Mouse (Mus musculus) small intestine, adult 2 months (tissue): ENCODE measurements around the gene Slc39a1.

Experiments
- CTCF ChIP-seq: fragments of 200-500 bp; IDR thresholded peaks from 2 replicates; pipeline ENCODE4 v1.5.1; 2012; ENCODE audit warnings: low read depth, mild to moderate bottlenecking, control low read depth, inconsistent platforms, low read length, moderate library complexity, mixed read lengths; ENCODE audit not compliant: insufficient replicate concordance, insufficient read length; ENCODE audit errors: extremely low read depth
- POLR2A ChIP-seq: fragments of 200-500 bp; IDR thresholded peaks from 2 replicates; pipeline ENCODE4 v1.6.1; 2012; ENCODE audit warnings: low read depth, mild to moderate bottlenecking, control low read depth, inconsistent platforms, low read length, moderate library complexity

DNA sequence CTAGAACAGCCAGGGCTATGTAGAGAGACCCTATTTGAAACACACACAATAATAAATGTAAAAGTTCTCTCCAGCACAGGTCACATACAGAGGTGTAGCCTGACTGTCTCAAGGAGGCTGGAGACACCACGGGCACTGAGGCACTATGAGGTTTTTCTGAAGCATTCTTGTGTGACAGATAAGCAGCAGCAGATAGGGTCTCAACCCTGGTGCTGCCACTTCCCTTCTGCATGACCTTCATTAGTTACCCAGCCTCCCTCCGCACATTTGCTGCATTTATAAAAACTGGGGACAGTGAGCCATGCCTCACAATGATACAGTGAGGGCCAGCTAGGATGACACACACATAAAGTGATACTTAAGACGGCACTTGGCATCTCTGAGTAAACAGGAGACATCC, 25.0 kb upstream of the Slc39a1 start:
- TF ChIP-seq CTCF (no peak), POLR2A (no peak)
